Mouse (Mus musculus): Measurements from ENCODE around the gene Smyd2. TPM values are rescaled to one million over a fixed set of nuclear protein-coding genes. Genes with fewer than 3 reads are reported as not detected.

Smyd2 gene
- total and polyA plus RNA-seq, 3 experiments: 79.9 to 119 (median 84.7) TPM

DNA sequence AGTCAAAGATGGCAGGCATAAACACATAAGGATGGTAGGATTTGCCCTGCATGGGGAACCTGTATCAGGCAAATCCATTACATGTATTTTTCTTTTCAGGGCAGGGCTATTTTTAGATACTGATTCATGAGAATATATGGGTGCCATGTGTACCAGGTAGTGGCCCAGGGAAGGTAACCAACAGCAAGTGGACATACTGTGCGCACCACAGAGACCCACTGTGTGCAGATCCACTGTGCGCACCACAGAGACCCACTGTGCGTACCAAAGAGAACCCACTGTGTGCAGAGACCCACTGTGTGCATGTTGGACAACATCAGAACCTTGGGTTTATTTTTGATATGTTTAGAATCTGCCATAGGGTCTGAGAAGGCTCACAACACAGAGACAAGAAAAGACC, 58.4 kb downstream of the Smyd2 start:
- dilution Hi-C loops (cut with MboI; ENCODE audit: extremely low pct_ligation_motif_present, extremely low pct_unique_long_range_greater_than_20kb, low sequenced_read_pairs) (no loop called here), in situ Hi-C loops (cut with MboI; ENCODE audit: low pct_ligation_motif_present, low pct_unique_long_range_greater_than_20kb, low sequenced_read_pairs) (no loop called here)
- no peak overlapping the region for H3K27ac ChIP-seq (ENCODE audit: insufficient read depth, low read depth)
- no peak overlapping the region for H3K9ac ChIP-seq (ENCODE audit: insufficient read depth, low read depth)
- no peaks in the 10 kb centered on the region for H3K36me3 ChIP-seq (replicated peaks in 1 of 2; ENCODE audit: control insufficient read depth in 1 of 2, insufficient read depth in 1 of 2, low read length in 1 of 2)
- H3K4me2 ChIP-seq (ENCODE audit: insufficient read depth, low read depth, poor library complexity, severe bottlenecking): no peak overlapping the region
- no peaks in the 10 kb centered on the region for H3K79me2 ChIP-seq (replicated peaks; ENCODE audit: control insufficient read depth, extremely low read depth, insufficient read depth, poor library complexity, severe bottlenecking)
- no peak for DNase-seq (ENCODE audit: extremely low read depth)
- no peaks in the 10 kb centered on the region for H3K27me3 ChIP-seq (replicated peaks)
- TF ChIP-seq SMC3 (IDR thresholded peaks at IDR 0.05; ENCODE audit: low read depth, low read length) (no peak), NELFE (IDR thresholded peaks at IDR 0.05; ENCODE audit: low read depth, low read length) (no peak), SIN3A (IDR thresholded peaks at IDR 0.05; ENCODE audit: low read length) (no peak), MAZ (IDR thresholded peaks at IDR 0.05; ENCODE audit: low read depth, low read length) (no peak), ZKSCAN1 (IDR thresholded peaks at IDR 0.05; ENCODE audit: borderline replicate concordance, low read depth, low read length) (peak; percentile 96), MAFK (IDR thresholded peaks at IDR 0.05; ENCODE audit: insufficient replicate concordance, low read length) (no peak), USF2 (conservative IDR thresholded peaks at IDR 0.05; ENCODE audit: low read depth, low read length) (no peak), PAX5 (IDR thresholded peaks at IDR 0.05; ENCODE audit: low read length) (no peak)
- H3K4me3 ChIP-seq (replicated peaks in 1 of 3; ENCODE audit: low read depth in 2 of 3, low read length in 2 of 3, poor library complexity in 1 of 3): no peak overlapping the region
- H3K4me1 ChIP-seq (ENCODE audit: control insufficient read depth in 1 of 2, insufficient read depth in 2 of 2): peaks cover 12 to 26% of the 10 kb centered on the region in 2 experiments
- no peaks in the 10 kb centered on the region for H3K9me3 ChIP-seq (replicated peaks; ENCODE audit: low read length)

DNA sequence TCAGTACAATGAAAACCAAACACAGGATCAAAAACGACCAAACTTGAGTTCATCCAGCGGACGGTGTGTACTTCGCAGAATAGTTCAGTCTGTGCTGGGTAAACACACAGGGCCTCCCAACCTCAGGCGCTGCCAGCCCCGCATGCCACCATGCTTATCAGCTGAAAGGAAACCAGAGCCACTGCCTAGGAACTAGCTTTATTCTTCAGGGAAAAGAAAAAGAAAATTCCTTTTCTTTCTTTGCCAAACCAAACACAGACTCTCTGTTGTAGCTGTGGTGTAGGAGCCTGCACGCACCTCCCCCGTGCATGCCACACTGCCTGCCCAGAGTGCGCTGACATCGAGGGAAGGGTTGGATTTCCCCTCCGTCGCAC, 61.2 kb downstream of the Smyd2 start:
- no peak overlapping the region for H3K27ac ChIP-seq (ENCODE audit: insufficient read depth, low read depth)
- H3K9ac ChIP-seq (ENCODE audit: insufficient read depth, low read depth): no peak overlapping the region
- in situ Hi-C loops (cut with MboI; ENCODE audit: low pct_ligation_motif_present, low pct_unique_long_range_greater_than_20kb, low sequenced_read_pairs): no loop called here
- no peak overlapping the region for H3K4me2 ChIP-seq (ENCODE audit: insufficient read depth, low read depth, poor library complexity, severe bottlenecking)
- H3K4me1 ChIP-seq (ENCODE audit: control insufficient read depth in 1 of 2, insufficient read depth in 2 of 2): peaks cover 5 to 16% of the 10 kb centered on the region in 2 experiments
- no peaks in the 10 kb centered on the region for H3K27me3 ChIP-seq (replicated peaks)
- H3K79me2 ChIP-seq (replicated peaks; ENCODE audit: control insufficient read depth, extremely low read depth, insufficient read depth, poor library complexity, severe bottlenecking): no peaks in the 10 kb centered on the region
- no peak for DNase-seq (ENCODE audit: extremely low read depth)
- H3K36me3 ChIP-seq (replicated peaks in 1 of 2; ENCODE audit: control insufficient read depth in 1 of 2, insufficient read depth in 1 of 2, low read length in 1 of 2): no peaks in the 10 kb centered on the region
- H3K9me3 ChIP-seq (replicated peaks; ENCODE audit: low read length): no peaks in the 10 kb centered on the region
- dilution Hi-C loops (cut with MboI; ENCODE audit: extremely low pct_ligation_motif_present, extremely low pct_unique_long_range_greater_than_20kb, low sequenced_read_pairs): no loop called here
- H3K4me3 ChIP-seq (replicated peaks in 1 of 3; ENCODE audit: low read depth in 2 of 3, low read length in 2 of 3, poor library complexity in 1 of 3): no peak overlapping the region
- no peak for TF ChIP-seq RCOR1 (conservative IDR thresholded peaks at IDR 0.05; ENCODE audit: low read depth, low read length)

DNA sequence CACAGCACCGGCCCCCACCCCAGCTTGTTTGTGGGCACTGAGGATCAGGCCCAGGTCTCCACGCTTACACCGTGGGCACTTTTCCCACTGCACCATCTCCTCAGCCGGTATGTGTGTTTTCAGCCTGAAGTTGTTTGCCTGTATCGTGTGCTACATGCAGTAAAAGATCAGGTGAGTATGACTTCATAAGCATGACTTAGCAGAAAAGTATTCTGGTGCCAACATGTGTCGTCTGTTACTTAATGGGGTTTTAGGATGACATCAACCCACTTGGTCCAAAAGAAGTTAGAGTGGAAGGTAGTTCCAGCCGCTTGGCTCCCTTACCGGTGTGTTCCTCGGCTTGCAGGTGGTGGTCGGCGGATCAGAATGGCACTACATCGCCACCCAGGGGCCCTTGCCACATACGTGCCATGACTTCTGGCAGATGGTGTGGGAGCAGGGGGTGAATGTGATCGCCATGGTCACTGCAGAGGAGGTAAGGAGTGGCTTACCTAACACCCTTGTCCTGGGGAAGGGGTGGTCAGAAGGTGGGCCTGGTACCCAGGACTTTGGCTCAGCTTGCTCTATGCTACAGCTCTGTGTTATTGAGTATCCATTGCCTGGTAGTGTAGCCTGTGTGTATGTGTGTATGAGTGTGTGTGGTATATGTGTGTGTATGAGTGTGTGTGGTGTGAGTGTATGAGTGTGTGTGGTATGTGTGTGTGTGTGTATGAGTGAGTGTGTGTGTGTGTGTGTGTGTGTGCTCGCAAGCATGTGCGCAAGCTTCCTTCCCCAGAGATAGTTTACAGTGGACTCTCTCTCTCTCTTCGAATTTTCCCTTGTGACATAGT, 61.8 kb downstream of the Smyd2 start:
- dilution Hi-C loops (cut with MboI; ENCODE audit: extremely low pct_ligation_motif_present, extremely low pct_unique_long_range_greater_than_20kb, low sequenced_read_pairs) (no loop called here), in situ Hi-C loops (cut with MboI; ENCODE audit: low pct_ligation_motif_present, low pct_unique_long_range_greater_than_20kb, low sequenced_read_pairs) (no loop called here)
- no peaks in the 10 kb centered on the region for H3K9me3 ChIP-seq (replicated peaks; ENCODE audit: low read length)
- no peaks in the 10 kb centered on the region for H3K36me3 ChIP-seq (replicated peaks in 1 of 2; ENCODE audit: control insufficient read depth in 1 of 2, insufficient read depth in 1 of 2, low read length in 1 of 2)
- no peak overlapping the region for H3K9ac ChIP-seq (ENCODE audit: insufficient read depth, low read depth)
- H3K27ac ChIP-seq (ENCODE audit: insufficient read depth, low read depth): no peak overlapping the region
- no peak overlapping the region for H3K4me3 ChIP-seq (replicated peaks in 1 of 3; ENCODE audit: low read depth in 2 of 3, low read length in 2 of 3, poor library complexity in 1 of 3)
- H3K4me1 ChIP-seq (ENCODE audit: control insufficient read depth in 1 of 2, insufficient read depth in 2 of 2): peaks cover 5 to 16% of the 10 kb centered on the region in 2 experiments
- no peak overlapping the region for H3K4me2 ChIP-seq (ENCODE audit: insufficient read depth, low read depth, poor library complexity, severe bottlenecking)
- no peak for DNase-seq (ENCODE audit: extremely low read depth)
- no peaks in the 10 kb centered on the region for H3K27me3 ChIP-seq (replicated peaks)
- H3K79me2 ChIP-seq (replicated peaks; ENCODE audit: control insufficient read depth, extremely low read depth, insufficient read depth, poor library complexity, severe bottlenecking): no peaks in the 10 kb centered on the region
- TF ChIP-seq E2F4 (IDR thresholded peaks at IDR 0.05; ENCODE audit: insufficient replicate concordance, low read depth, low read length): no peak
- TF ChIP-seq UBTF (IDR thresholded peaks at IDR 0.05; ENCODE audit: low read depth, low read length): no peak
- no peak for TF ChIP-seq JUN (IDR thresholded peaks at IDR 0.05; ENCODE audit: insufficient read depth, low read depth, low read length)
- 0 out of 2 replicates have a peak, but pooled peaks have one; percentile 17 for TF ChIP-seq BHLHE40 (IDR thresholded peaks at IDR 0.05; ENCODE audit: low read depth, low read length)
- TF ChIP-seq EP300 (IDR thresholded peaks at IDR 0.05; ENCODE audit: low read length): no peak
- no peak for TF ChIP-seq ZMIZ1 (IDR thresholded peaks at IDR 0.05; ENCODE audit: low read depth, low read length)
- no peak for TF ChIP-seq MAZ (IDR thresholded peaks at IDR 0.05; ENCODE audit: low read depth, low read length)
- TF ChIP-seq CTCF (conservative IDR thresholded peaks at IDR 0.05 in 1 of 2, IDR thresholded peaks at IDR 0.05 in 1 of 2; ENCODE audit: low read depth in 2 of 2, low read length in 2 of 2): peak in 1 of 2 experiments; percentile 62; a peak in 2 of 4 replicates
- TF ChIP-seq RAD21 (IDR thresholded peaks at IDR 0.05; ENCODE audit: low read depth, low read length): peak; percentile 58
- TF ChIP-seq SMC3 (IDR thresholded peaks at IDR 0.05; ENCODE audit: low read depth, low read length): peak; percentile 63
